Mouse (Mus musculus): ENCODE results near the gene Alg1. TPM values are rescaled to one million over a fixed set of nuclear protein-coding genes. Genes with fewer than 3 reads are reported as not detected.

Gene Alg1
- polyA plus RNA-seq, 1 experiment from 2014 or later = 16.9 TPM

DNA sequence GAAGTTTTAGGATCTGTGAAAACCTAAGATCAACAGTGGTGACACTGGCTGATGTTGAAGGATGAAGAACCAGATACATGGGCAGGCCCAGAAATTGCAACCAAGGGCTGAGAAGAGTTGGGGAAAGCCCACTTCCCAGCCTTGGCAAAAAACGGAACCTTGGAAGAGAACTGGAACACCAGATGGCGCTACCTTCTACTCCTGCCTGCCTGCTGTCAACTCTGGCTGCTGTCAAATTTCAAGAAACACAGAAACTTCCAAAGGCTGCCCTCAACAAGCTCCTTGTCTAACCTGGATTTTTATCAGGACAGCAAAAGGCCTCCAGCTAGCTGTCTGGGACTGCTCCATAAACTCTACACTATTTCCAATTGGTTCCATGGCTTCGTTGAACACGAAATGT, 30.7 kb upstream of the Alg1 start:
- Histone ChIP-seq H3K4me2 (ENCODE audit: low read depth, low read length) (peak overlapping the region; percentile 93), H3K27me3 (ENCODE audit: insufficient read depth, low read length) (no peaks in the 10 kb centered on the region), H3K9me3 (ENCODE audit: low read length) (no peaks in the 10 kb centered on the region), H3K27ac (ENCODE audit: low read depth) (peak overlapping the region; percentile 52; the same call in 1 of the 2 replicates), H3K4me1 (ENCODE audit: insufficient read depth) (peaks cover 9% of the 10 kb centered on the region), H3K9ac (replicated peaks) (peak overlapping the region; percentile 76; the same call in 1 of the 2 replicates), H3K36me3 (replicated peaks; ENCODE audit: insufficient read depth, low read length) (peaks cover 15% of the 10 kb centered on the region), H3K4me3 (ENCODE audit: low read depth, low read length) (peak overlapping the region; percentile 91)
- WGBS (ENCODE audit: insufficient replicate concordance) = 7% methylated on average over 4 of the region's 4 CpGs
- ATAC-seq (no peak), DNase-seq (peak; percentile 60)
- TF ChIP-seq CTCF (IDR thresholded peaks at IDR 0.05; ENCODE audit: low read depth) = peak; percentile 75
- TF ChIP-seq EP300 (IDR thresholded peaks at IDR 0.05; ENCODE audit: low read depth) = no peak

- Histone ChIP-seq H3K9ac (replicated peaks) (peak overlapping the region; percentile 76), H3K36me3 (replicated peaks; ENCODE audit: insufficient read depth, low read length) (peaks cover 13% of the 10 kb centered on the region), H3K4me3 (ENCODE audit: low read depth, low read length) (peak overlapping the region; percentile 91), H3K27me3 (ENCODE audit: insufficient read depth, low read length) (no peaks in the 10 kb centered on the region), H3K9me3 (ENCODE audit: low read length) (no peaks in the 10 kb centered on the region), H3K4me1 (ENCODE audit: insufficient read depth) (peaks cover 9% of the 10 kb centered on the region), H3K27ac (ENCODE audit: low read depth) (peak overlapping the region; percentile 52), H3K4me2 (ENCODE audit: low read depth, low read length) (peak overlapping the region; percentile 93)
- 1% methylated on average over 36 of the region's 36 CpGs for WGBS (ENCODE audit: insufficient replicate concordance)
- TF ChIP-seq CTCF (IDR thresholded peaks at IDR 0.05; ENCODE audit: low read depth) (no peak), EP300 (IDR thresholded peaks at IDR 0.05; ENCODE audit: low read depth) (no peak)
- peak; percentile 32 for DNase-seq
- ATAC-seq = peak; percentile 64
Observed at GRCm38 (mm10) chr16:5203200-5203599, 30.2 kb upstream of the Alg1 start.

GRCm38 (mm10) chr16:5203668-5204433, 29.6 kb upstream of the Alg1 start, which contains the start of gene Nagpa:
TSS of gene Nagpa (minus strand) at chr16:5204012.
- no peaks in the 10 kb centered on the region for H3K9me3 ChIP-seq (ENCODE audit: low read length)
- H3K27me3 ChIP-seq (ENCODE audit: insufficient read depth, low read length) = no peaks in the 10 kb centered on the region
- DNase-seq = peak; percentile 85
- peaks cover 9% of the 10 kb centered on the region for H3K4me1 ChIP-seq (ENCODE audit: insufficient read depth)
- peaks cover 13% of the 10 kb centered on the region for H3K36me3 ChIP-seq (replicated peaks; ENCODE audit: insufficient read depth, low read length)
- ATAC-seq = peak; percentile 87
- H3K9ac ChIP-seq (replicated peaks) = peak within 1 kb of the TSS; percentile 76
- H3K4me2 ChIP-seq (ENCODE audit: low read depth, low read length) = peak within 1 kb of the TSS; percentile 93
- TF ChIP-seq CTCF (IDR thresholded peaks at IDR 0.05; ENCODE audit: low read depth) (no peak), EP300 (IDR thresholded peaks at IDR 0.05; ENCODE audit: low read depth) (no peak)
- 2% methylated on average over 39 of the region's 40 CpGs for WGBS (ENCODE audit: insufficient replicate concordance)
- peak within 1 kb of the TSS; percentile 91 for H3K4me3 ChIP-seq (ENCODE audit: low read depth, low read length)
- H3K27ac ChIP-seq (ENCODE audit: low read depth) = peak within 1 kb of the TSS; percentile 52

DNA sequence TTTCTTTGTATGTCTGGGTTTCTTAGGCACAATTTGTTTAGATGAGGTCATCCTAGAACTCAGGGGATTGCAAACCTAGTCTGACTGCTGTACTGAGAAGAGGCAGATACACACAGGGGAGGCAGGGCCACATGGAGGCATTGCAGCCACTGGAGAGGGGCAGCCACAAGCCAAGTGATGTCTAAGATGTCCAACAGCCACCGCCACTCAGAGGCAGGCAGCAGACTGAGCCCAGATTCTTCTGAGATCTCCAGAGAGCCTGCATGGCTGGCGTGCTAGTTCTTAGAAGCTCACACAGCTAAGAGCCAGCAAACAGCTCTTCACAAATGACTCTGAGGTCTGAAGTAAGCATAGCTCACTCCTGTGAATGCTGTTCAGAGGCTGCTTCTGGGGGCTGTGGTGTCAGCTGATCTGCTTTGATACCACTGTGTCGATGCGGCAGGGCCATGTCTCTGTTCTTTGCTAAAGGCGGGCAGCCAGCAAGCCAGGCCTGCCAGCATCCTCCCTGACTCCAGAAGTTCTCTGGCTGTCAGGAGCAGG, 27.9 kb upstream of the Alg1 start:
- Histone ChIP-seq H3K4me1 (ENCODE audit: insufficient read depth) (peaks cover 9% of the 10 kb centered on the region), H3K9ac (replicated peaks) (no peak overlapping the region), H3K27me3 (ENCODE audit: insufficient read depth, low read length) (no peaks in the 10 kb centered on the region), H3K4me2 (ENCODE audit: low read depth, low read length) (no peak overlapping the region), H3K9me3 (ENCODE audit: low read length) (no peaks in the 10 kb centered on the region), H3K36me3 (replicated peaks; ENCODE audit: insufficient read depth, low read length) (peaks cover 2% of the 10 kb centered on the region; the same call in 1 of the 2 replicates), H3K27ac (ENCODE audit: low read depth) (no peak overlapping the region), H3K4me3 (ENCODE audit: low read depth, low read length) (no peak overlapping the region)
- WGBS (ENCODE audit: insufficient replicate concordance) = 83% methylated on average over 5 of the region's 5 CpGs
- TF ChIP-seq EP300 (IDR thresholded peaks at IDR 0.05; ENCODE audit: low read depth) = no peak
- no peak for TF ChIP-seq CTCF (IDR thresholded peaks at IDR 0.05; ENCODE audit: low read depth)
- ATAC-seq (no peak), DNase-seq (no peak)

- TF ChIP-seq CTCF (IDR thresholded peaks at IDR 0.05; ENCODE audit: low read depth) (no peak), EP300 (IDR thresholded peaks at IDR 0.05; ENCODE audit: low read depth) (no peak)
- Histone ChIP-seq H3K4me1 (ENCODE audit: insufficient read depth) (peaks cover 9% of the 10 kb centered on the region), H3K9me3 (ENCODE audit: low read length) (no peaks in the 10 kb centered on the region), H3K27me3 (ENCODE audit: insufficient read depth, low read length) (no peaks in the 10 kb centered on the region), H3K9ac (replicated peaks) (no peak overlapping the region), H3K27ac (ENCODE audit: low read depth) (no peak overlapping the region), H3K4me3 (ENCODE audit: low read depth, low read length) (no peak overlapping the region), H3K36me3 (replicated peaks; ENCODE audit: insufficient read depth, low read length) (no peaks in the 10 kb centered on the region), H3K4me2 (ENCODE audit: low read depth, low read length) (no peak overlapping the region)
- DNase-seq = no peak
- WGBS (ENCODE audit: insufficient replicate concordance) = 59% methylated on average over 5 of the region's 5 CpGs
- no peak for ATAC-seq
Observed at GRCm38 (mm10) chr16:5206051-5206450, 27.4 kb upstream of the Alg1 start.

DNA sequence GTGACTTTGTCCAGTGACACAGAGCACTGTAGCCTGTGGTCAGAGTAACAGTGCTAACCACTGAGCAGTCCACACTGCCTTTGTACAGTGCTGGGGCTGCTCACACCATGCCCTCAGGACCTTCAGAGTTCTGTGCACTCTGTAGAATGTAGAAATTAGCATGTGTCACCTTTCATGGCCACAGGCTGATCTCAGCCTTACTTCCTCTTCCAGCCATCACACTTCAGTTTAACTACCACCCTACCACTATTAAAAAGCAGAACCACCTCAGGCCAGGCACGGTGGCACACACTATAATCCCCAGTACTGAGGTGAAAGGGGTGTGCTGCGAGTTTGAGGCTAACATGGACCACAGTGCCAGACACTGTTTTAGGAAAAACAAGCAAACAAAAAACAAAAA, 23.1 kb upstream of the Alg1 start:
- Histone ChIP-seq H3K4me3 (ENCODE audit: low read depth, low read length) (no peak overlapping the region), H3K4me2 (ENCODE audit: low read depth, low read length) (no peak overlapping the region), H3K27ac (ENCODE audit: low read depth) (no peak overlapping the region), H3K36me3 (replicated peaks; ENCODE audit: insufficient read depth, low read length) (no peaks in the 10 kb centered on the region), H3K9ac (replicated peaks) (no peak overlapping the region), H3K4me1 (ENCODE audit: insufficient read depth) (no peaks in the 10 kb centered on the region), H3K27me3 (ENCODE audit: insufficient read depth, low read length) (no peaks in the 10 kb centered on the region), H3K9me3 (ENCODE audit: low read length) (no peaks in the 10 kb centered on the region)
- ATAC-seq (no peak), DNase-seq (no peak)
- no peak for TF ChIP-seq EP300 (IDR thresholded peaks at IDR 0.05; ENCODE audit: low read depth)
- no peak for TF ChIP-seq CTCF (IDR thresholded peaks at IDR 0.05; ENCODE audit: low read depth)
- WGBS (ENCODE audit: insufficient replicate concordance) = 29% methylated on average over 2 of the region's 2 CpGs

Measured in liver, postnatal 0 days (tissue).